Mouse (Mus musculus) layer of hippocampus, adult 2 months (tissue): ENCODE measurements at regions not wholly inside any gene's neighbourhood (a gene's known extent, or its start where the extent isn't known, plus 50 kb on each side); places are given as distances from the start of the nearest gene placed in this dataset.

Experiments used
- DNase-seq, 2 experiments: peaks; one replicate each; pipeline ENCODE4 v3.0.0; 2022; ENCODE audit warnings: low spot score in 2 of 2
- H3K27ac ChIP-seq: fragments of 200-600 bp; 2 replicates; pipeline ENCODE4 v1.8.1; 2022
- H3K4me3 ChIP-seq: fragments of 200-600 bp; 2 replicates; pipeline ENCODE4 v1.8.1; 2022; ENCODE audit warnings: mild to moderate bottlenecking
- CTCF ChIP-seq: fragments of 200-600 bp; conservative IDR thresholded peaks from 2 replicates; pipeline ENCODE4 v1.8.1; 2022; ENCODE audit warnings: antibody characterized with exemption, mild to moderate bottlenecking, moderate library complexity

- no peak overlapping the region for H3K27ac ChIP-seq
- no peak for DNase-seq
- no peak for TF ChIP-seq CTCF
- H3K4me3 ChIP-seq = no peak overlapping the region
Measured at GRCm38 (mm10) chr6:78599751-78600150, 131.1 kb upstream of the Reg3g start.

- no peak for DNase-seq
- TF ChIP-seq CTCF = no peak
- Histone ChIP-seq H3K27ac (no peak overlapping the region), H3K4me3 (no peak overlapping the region)
Measured at GRCm38 (mm10) chr6:78570000-78570597, 101.4 kb upstream of the Reg3g start.

- Histone ChIP-seq H3K27ac (peak overlapping the region; percentile 88), H3K4me3 (no peak overlapping the region)
- DNase-seq = peak; percentile 46 to 50
- no peak for TF ChIP-seq CTCF
Measured at GRCm38 (mm10) chr6:78553008-78553698, 84.5 kb upstream of the Reg3g start.

GRCm38 (mm10) chr6:78552353-78552698 is 83.7 kb upstream of the Reg3g start:
- TF ChIP-seq CTCF = no peak
- Histone ChIP-seq H3K27ac (peak overlapping the region; percentile 88), H3K4me3 (no peak overlapping the region)
- DNase-seq = peak; percentile 3 to 20

GRCm38 (mm10) chr6:78551666-78552352 is 83.1 kb upstream of the Reg3g start:
- TF ChIP-seq CTCF = no peak
- Histone ChIP-seq H3K27ac (peak overlapping the region; percentile 88), H3K4me3 (no peak overlapping the region)
- DNase-seq = peak in 1 of 2 experiments; percentile 21

GRCm38 (mm10) chr6:78548476-78548875 is 79.8 kb upstream of the Reg3g start:
- no peak for TF ChIP-seq CTCF
- Histone ChIP-seq H3K27ac (peak overlapping the region; percentile 82), H3K4me3 (no peak overlapping the region)
- peak; percentile 68 to 79 for DNase-seq

GRCm38 (mm10) chr6:78547721-78548120 is 79.0 kb upstream of the Reg3g start:
- TF ChIP-seq CTCF = no peak
- DNase-seq = no peak
- Histone ChIP-seq H3K4me3 (no peak overlapping the region), H3K27ac (peak overlapping the region; percentile 69)

- no peak overlapping the region for H3K4me3 ChIP-seq
- DNase-seq = peak; percentile 73 to 85
- H3K27ac ChIP-seq = peak overlapping the region; percentile 4; the same call in 1 of the 2 replicates
- TF ChIP-seq CTCF = peak; percentile 90
Measured at GRCm38 (mm10) chr6:78544238-78544637, 75.6 kb upstream of the Reg3g start.

GRCm38 (mm10) chr6:78537476-78537875 is 68.8 kb upstream of the Reg3g start:
- Histone ChIP-seq H3K27ac (no peak overlapping the region), H3K4me3 (no peak overlapping the region)
- DNase-seq = no peak
- TF ChIP-seq CTCF = no peak

GRCm38 (mm10) chr6:78526986-78527762 is 58.5 kb upstream of the Reg3g start:
- no peak for DNase-seq
- TF ChIP-seq CTCF = no peak
- Histone ChIP-seq H3K27ac (no peak overlapping the region), H3K4me3 (no peak overlapping the region)
